Mouse (Mus musculus) lung, postnatal 36 days (tissue): ENCODE data around the gene Ascc1.
A peak's percentile ranks its signal among the peaks of the same experiment; 100 is the strongest.
"Not testable (repeated sequence)": the region's sequence is repeated elsewhere in the genome, so short reads cannot be mapped to it uniquely, and the experiment has no call there.

Source experiments
- DNase-seq: peaks from one replicate; pipeline ENCODE4 v3.0.0; 2022; ENCODE audit warnings: mixed read lengths

The Ascc1 gene

GRCm38 (mm10) chr10:59977715-59978343, 24.8 kb upstream of the Ascc1 start:
- DNase-seq = peak; percentile 26

- DNase-seq = peak; percentile 63
Observed at GRCm38 (mm10) chr10:59978401-59978800, 24.2 kb upstream of the Ascc1 start.

GRCm38 (mm10) chr10:59978873-59979743, 23.5 kb upstream of the Ascc1 start:
- peak; percentile 98 for DNase-seq

GRCm38 (mm10) chr10:59980815-59981244, 21.8 kb upstream of the Ascc1 start:
- DNase-seq = peak; percentile 73

GRCm38 (mm10) chr10:59981336-59981735, 21.3 kb upstream of the Ascc1 start:
- DNase-seq = no peak

- DNase-seq = no peak
Observed at GRCm38 (mm10) chr10:59981792-59982191, 20.8 kb upstream of the Ascc1 start.

- no peak for DNase-seq
Observed at GRCm38 (mm10) chr10:59982379-59982873, 20.2 kb upstream of the Ascc1 start.

- DNase-seq = peak; percentile 74
Observed at GRCm38 (mm10) chr10:59988036-59988435, 14.6 kb upstream of the Ascc1 start.

- DNase-seq = no peak
Observed at GRCm38 (mm10) chr10:59990393-59990792, 12.2 kb upstream of the Ascc1 start.

GRCm38 (mm10) chr10:59991262-59991880, 11.2 kb upstream of the Ascc1 start:
- no peak for DNase-seq

- DNase-seq = no peak
Observed at GRCm38 (mm10) chr10:59992024-59992423, 10.6 kb upstream of the Ascc1 start.

- not testable (repeated sequence) for DNase-seq
Observed at GRCm38 (mm10) chr10:59993813-59994212, 8.8 kb upstream of the Ascc1 start.

GRCm38 (mm10) chr10:59995889-59996288, 6.7 kb upstream of the Ascc1 start:
- DNase-seq = no peak

- DNase-seq = peak; percentile 91
Observed at GRCm38 (mm10) chr10:59997591-59997990, 5.0 kb upstream of the Ascc1 start.

- DNase-seq = no peak
Observed at GRCm38 (mm10) chr10:59999057-59999456, 3.5 kb upstream of the Ascc1 start.

- DNase-seq = not testable (repeated sequence)
Observed at GRCm38 (mm10) chr10:60001663-60002062, 942 bp upstream of the Ascc1 start.

GRCm38 (mm10) chr10:60002203-60002602, 402 bp upstream of the Ascc1 start:
- DNase-seq = no peak

GRCm38 (mm10) chr10:60003213-60003752, 678 bp downstream of the Ascc1 start:
- DNase-seq = no peak

- no peak for DNase-seq
Observed at GRCm38 (mm10) chr10:60003847-60004246, 1.2 kb downstream of the Ascc1 start.

- DNase-seq = peak; percentile 78
Observed at GRCm38 (mm10) chr10:60005264-60005663, 2.7 kb downstream of the Ascc1 start.

- DNase-seq = no peak
Observed at GRCm38 (mm10) chr10:60009115-60009514, 6.5 kb downstream of the Ascc1 start.

- DNase-seq = no peak
Observed at GRCm38 (mm10) chr10:60016223-60016622, 13.6 kb downstream of the Ascc1 start.

- DNase-seq = peak; percentile 8
Observed at GRCm38 (mm10) chr10:60019299-60019698, 16.7 kb downstream of the Ascc1 start.
